Mouse (Mus musculus) kidney, postnatal 10 days (tissue): Measurements from ENCODE around the gene Nrg4.
"Not testable (repeated sequence)": the region's sequence is repeated elsewhere in the genome, so short reads cannot be mapped to it uniquely, and the experiment has no call there.

Source experiments
- DNase-seq: peaks from one replicate; pipeline ENCODE4 v3.0.0; 2021; ENCODE audit warnings: mixed read lengths

Nrg4 gene

GRCm38 (mm10) chr9:55248465-55248864, 78.2 kb downstream of the Nrg4 start:
- no peak for DNase-seq

DNA sequence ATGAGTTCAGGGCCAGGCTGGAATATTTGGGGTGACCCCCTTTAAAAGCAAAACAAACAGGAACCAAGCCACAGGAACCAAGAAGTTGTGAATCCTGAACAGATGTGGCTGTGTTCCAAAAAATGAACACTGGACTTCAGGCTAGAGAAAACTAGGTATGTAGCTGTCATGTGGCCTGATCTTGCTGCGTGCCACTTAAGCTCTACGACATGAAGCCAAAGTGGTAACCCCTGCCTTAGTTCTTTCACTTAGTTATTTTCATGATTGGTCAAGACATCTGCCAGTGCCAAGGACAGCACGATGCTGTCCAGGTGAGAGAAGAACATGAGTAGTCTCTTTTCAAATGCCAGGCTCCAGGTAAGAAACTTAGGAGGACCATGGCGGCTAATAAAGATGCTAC, 79.7 kb downstream of the Nrg4 start:
- no peak for DNase-seq

GRCm38 (mm10) chr9:55246440-55246839, 80.2 kb downstream of the Nrg4 start:
- no peak for DNase-seq

DNA sequence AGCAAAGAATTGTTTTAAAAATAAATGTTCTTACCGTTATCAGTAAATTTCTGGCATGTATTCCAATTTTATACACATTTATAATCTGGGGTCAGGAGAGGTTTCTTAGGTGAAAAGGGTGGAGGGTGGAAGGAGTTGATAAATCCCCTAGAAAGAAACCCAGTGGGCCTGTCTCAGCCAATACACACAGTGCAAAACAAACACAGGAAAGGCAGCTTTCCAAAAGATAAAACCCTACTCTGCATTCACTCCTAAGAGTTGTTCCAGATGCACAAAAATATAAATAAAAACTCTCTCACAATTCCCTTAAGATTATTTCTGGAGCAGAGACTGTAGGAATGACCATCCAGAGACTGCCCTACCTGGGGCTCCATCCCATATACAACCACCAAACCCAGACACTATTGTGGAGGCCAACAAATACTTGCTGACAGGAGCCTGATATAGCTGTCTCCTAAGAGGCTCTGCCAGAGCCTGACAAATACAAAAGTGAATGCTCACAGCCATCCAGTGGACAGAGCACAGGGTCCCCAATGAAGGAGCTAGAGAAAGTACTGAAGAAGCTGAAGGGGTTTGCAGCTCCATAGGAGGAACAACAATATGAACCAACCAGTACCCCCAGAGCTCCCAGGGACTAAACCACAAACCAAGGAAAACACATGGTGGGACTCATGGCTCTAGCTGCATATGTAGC, 81.4 kb downstream of the Nrg4 start:
- not testable (repeated sequence) for DNase-seq

DNA sequence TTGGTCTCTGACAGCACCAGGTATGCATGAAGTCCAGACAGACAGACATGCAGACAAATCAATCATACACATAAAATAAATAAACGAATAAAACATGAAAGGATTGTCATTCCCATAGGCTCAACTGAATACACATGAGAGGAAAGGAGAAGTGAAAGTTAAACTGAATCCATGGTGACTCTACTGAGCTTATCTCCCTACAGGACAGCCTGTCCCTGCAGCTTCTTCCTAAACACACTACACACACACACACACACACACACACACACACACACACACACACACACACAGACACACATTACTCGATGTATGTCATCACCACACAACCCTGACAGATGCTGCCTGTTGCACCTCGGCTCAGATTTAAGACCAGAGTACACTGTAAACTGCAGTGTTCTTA, 82.6 kb downstream of the Nrg4 start:
- DNase-seq, result no peak

- DNase-seq, result no peak
Measured at GRCm38 (mm10) chr9:55243280-55243679, 83.4 kb downstream of the Nrg4 start.

- peak; percentile 24 for DNase-seq
Measured at GRCm38 (mm10) chr9:55241863-55242685, 84.6 kb downstream of the Nrg4 start.

DNA sequence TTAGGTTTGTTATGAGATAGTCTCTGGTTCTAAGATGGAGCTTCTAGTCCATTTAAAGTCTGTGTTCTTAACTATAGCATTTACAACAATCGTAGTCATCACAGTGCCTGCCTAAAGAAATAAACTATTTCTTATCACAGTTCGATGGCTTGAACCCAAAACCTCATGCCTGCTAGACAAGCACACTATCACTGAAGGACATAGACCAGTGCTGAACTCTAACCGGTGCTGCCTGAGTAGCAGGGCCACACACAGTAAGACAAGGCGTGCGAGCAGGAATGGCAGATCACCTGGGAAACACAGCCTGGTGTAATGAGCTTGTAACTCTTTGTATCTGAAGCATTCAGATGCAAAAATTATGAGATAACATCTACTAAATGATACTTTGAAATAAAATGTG, 85.8 kb downstream of the Nrg4 start:
- no peak for DNase-seq

DNA sequence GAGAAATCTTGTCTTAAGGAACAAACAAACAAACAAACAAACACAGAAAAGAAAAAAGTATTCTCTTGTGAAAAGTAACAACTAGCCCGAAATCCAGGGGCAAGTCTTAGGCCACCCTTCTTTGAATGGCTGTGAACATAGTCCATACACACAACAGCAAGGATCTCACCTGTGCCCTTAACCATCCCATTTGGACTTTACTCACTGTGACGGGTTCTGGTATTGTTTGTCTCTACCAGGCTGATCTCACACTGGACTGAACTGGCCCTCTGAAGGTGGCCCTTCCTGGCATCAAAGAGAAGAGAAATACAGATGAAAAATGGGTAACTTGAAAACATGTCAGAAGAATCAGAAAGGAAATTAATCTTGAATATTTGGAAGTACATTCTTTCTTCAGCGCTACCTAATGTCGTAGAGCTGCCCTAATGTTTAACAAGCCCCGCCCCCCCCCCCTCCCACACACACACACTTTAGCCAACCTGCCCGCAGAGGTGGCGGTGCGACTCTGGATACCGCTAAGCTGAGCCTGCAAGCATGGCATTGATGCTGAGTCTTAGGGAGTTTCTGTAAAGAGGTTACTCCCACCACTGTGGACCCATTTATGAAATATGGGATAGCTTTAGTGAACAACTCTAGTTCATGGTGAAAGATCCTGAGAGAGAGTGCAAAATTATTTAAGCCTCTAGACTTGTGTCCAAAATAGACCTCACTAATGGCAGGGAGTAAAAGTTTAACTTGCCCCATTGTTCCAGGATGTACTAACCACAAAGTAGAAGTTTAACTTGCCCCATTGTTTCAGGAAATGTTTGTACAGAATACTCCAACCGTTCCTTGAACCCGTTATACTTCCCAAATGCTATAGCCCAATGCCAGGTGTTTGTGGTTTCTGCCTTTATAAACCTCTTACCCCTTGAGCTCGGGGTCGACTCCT, 90.1 kb downstream of the Nrg4 start:
- no peak for DNase-seq

DNA sequence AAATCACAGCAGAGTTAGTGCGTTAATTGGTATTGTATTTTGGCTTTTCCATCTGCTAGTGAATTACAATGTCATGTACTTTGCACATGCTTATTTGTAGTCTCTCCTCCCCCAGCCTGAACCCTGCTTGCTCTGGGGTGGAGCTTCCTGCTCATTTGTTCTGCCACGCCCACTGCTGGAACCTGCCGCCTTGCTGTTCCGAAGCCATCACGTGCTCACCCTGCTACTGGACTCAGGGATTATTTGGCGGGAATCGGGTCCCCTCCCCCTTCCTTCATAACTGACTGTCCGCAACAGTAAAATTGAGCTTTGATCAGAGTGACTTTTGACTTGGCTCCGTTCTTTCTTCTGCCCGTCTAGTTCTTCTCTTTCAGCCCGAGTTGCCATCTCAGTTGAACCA, 93.6 kb downstream of the Nrg4 start:
- DNase-seq, result peak; percentile 30

DNA sequence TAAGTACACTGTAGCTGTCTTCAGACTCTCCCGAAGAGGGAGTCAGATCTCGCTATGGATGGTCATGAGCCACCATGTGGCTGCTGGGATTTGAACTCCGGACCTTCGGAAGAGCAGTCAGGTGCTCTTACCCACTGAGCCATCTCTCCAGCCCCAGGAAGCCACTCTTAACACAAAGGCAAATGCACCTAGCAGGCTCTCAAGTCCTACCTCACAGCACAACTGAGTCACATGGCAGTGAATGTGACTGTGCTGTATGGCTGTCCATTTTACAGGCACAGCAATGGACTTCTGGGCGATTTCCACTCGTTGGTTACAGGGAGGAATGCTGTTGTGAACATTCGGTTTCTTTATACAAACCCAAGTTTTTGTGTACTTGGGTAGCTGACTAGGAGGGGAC, 94.1 kb downstream of the Nrg4 start:
- no peak for DNase-seq

DNA sequence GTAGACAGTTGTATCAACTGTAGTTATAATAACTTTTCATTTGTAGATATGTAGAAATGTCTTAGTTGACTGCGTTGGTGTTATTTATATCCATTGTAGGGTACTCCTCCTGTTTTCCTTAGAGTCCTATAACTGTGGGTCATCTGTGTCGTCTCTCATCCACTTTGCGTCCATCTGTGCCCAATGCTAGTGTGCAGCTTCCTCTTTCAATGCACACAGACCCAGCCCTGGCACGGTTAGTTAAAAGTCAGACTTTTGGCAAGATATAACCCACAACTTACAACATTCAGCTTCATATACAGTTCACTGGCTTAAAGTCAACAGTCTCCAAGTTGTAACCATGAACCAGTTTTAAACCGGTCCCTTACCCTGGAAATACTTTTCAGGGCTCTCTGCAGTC, 94.5 kb downstream of the Nrg4 start:
- DNase-seq, result no peak

DNA sequence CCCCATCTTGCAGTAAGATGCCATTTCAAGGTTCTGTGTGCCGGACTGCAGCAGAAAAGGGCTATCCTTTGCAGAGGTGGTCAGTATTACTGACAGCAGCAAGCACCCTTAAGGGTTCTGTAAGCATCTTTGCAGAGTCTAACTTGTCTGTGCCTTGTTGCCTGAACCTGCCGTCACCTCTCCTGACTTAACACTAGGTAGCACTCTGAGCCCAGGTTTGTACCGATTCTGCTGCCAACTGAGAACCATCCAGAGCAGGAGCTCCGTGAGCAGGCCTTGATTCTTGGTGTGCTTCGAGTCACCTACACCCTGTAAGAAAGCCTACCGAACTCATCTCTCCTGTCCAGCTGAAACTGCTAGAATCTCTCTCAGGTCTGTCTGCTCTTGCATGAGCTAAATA, 95.1 kb downstream of the Nrg4 start:
- peak; percentile 39 for DNase-seq

- no peak for DNase-seq
Measured at GRCm38 (mm10) chr9:55229010-55229409, 97.6 kb downstream of the Nrg4 start.

DNA sequence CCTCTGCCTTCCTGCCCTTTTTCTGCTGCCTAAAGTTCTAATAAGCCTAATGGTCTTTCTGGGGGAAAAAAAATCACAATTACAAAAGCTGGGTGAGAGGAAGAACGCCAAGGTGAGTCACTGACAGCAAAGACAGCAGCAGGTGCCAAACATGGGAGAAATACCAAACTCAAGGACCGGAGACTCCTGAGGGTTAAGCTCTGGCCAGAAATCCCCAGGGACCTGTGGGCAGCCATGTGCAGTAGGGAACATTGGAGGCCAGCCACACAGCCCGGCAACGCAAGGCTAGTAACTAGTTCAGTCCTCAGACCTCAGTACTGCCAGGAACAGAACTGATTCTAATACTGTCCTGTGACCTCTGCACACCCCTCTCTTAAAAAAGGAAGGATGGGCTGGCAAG, 98.5 kb downstream of the Nrg4 start:
- DNase-seq, result no peak

DNA sequence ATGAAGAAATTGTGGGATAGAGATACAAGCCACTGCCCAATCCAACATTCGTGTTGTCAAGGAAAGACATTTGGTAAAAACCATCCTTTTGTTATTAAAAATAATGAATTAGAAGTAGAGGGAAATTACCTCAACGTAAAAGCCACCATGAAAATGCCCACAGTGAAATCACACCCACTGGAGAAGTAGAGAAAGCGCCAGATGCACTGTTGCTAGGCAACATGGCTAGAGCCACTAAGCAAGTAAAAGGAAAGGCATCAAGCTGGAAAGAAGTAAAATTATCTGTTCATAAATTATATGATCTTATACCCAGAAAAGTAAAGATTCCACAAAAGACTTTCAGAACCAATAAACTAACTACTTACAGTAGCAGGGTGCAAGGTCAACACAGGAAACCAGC, 100.4 kb downstream of the Nrg4 start:
- no peak for DNase-seq

GRCm38 (mm10) chr9:55225165-55225737, 101.4 kb downstream of the Nrg4 start:
- DNase-seq, result no peak

- no peak for DNase-seq
Measured at GRCm38 (mm10) chr9:55217381-55217780, 109.3 kb downstream of the Nrg4 start.

- no peak for DNase-seq
Measured at GRCm38 (mm10) chr9:55216078-55216477, 110.6 kb downstream of the Nrg4 start.

GRCm38 (mm10) chr9:55215648-55216047, 111.0 kb downstream of the Nrg4 start:
- DNase-seq, result no peak

DNA sequence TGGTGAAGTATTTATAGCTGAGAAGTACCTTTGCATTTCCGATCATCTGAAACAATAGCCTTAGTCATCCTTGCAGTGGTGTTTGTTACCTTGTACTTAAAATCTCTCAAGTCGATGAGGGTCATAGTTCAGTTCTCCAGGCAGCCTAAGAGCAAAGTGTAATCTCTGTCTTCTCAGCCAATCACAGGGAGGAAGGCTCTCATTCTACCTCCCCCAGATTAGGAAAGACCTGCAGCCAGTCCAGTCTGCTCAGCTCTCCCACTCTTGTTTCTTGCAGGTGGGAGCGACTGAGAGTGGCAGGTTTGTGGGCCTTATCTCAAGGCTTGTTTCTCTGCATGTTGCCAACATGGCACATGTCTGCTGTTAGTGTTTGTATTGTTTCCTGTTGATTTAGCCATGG, 111.6 kb downstream of the Nrg4 start:
- no peak for DNase-seq

GRCm38 (mm10) chr9:55213396-55213795, 113.2 kb downstream of the Nrg4 start:
- DNase-seq, result no peak

DNA sequence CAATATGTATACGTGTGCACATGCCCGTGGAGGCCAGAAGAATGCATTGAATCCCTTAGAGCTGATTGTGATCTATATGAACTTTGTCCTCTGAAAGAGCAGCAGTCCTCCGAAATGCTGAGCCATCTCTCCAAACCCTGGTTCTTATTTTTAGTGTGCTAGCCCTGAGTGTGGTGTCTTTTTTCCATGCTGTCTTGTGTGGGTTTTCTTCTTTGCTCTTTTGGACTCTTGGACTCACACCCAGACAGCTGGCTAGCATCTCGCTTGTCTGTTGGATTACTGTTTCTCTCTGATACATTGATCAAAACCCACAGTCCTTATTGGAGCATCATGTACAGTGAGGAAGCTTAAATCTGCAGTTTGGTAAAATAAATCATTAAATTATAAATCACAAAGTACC, 115.0 kb downstream of the Nrg4 start:
- DNase-seq, result no peak
